Mouse (Mus musculus) C2C12 (cell line): ENCODE results near the gene Vmn2r5.
"Not testable (repeated sequence)": the region's sequence is repeated elsewhere in the genome, so short reads cannot be mapped to it uniquely, and the experiment has no call there.

Experiments
- CTCF ChIP-seq: IDR thresholded peaks from one replicate; pipeline ENCODE4 v1.5.1; 2011; ENCODE audit not compliant: control insufficient read depth, insufficient read depth, insufficient read length
- MAX ChIP-seq: IDR thresholded peaks from one replicate; pipeline ENCODE4 v1.6.1; 2011; ENCODE audit warnings: mild to moderate bottlenecking, control low read depth
- USF1 ChIP-seq: IDR thresholded peaks from one replicate; pipeline ENCODE4 v1.6.1; 2011; ENCODE audit warnings: low read depth, mild to moderate bottlenecking, control low read depth, moderate library complexity

DNA sequence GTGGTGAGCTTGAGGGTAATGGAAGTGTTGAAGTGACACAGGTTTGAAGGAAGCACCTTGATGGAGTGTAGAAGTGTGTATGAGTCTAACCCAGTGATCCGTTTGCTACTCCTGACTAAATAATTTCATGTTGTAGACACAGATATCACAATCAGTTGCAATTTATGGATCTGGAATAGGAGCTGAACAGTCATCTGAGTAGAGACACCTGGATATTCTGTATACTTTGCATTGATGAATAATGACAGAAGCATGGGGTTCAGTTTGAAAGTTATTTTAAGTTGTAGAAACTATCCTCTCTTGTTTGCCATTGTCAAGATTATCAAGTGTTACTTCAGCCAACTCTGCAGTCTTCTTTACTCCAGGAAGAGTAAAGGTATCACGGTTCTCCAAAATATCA is at the start of gene Vmn2r5:
- not testable (repeated sequence) for TF ChIP-seq CTCF, MAX, USF1
